Comparison of ENCODE assay signal across 8 mouse cellular contexts in the genomic region with DNA sequence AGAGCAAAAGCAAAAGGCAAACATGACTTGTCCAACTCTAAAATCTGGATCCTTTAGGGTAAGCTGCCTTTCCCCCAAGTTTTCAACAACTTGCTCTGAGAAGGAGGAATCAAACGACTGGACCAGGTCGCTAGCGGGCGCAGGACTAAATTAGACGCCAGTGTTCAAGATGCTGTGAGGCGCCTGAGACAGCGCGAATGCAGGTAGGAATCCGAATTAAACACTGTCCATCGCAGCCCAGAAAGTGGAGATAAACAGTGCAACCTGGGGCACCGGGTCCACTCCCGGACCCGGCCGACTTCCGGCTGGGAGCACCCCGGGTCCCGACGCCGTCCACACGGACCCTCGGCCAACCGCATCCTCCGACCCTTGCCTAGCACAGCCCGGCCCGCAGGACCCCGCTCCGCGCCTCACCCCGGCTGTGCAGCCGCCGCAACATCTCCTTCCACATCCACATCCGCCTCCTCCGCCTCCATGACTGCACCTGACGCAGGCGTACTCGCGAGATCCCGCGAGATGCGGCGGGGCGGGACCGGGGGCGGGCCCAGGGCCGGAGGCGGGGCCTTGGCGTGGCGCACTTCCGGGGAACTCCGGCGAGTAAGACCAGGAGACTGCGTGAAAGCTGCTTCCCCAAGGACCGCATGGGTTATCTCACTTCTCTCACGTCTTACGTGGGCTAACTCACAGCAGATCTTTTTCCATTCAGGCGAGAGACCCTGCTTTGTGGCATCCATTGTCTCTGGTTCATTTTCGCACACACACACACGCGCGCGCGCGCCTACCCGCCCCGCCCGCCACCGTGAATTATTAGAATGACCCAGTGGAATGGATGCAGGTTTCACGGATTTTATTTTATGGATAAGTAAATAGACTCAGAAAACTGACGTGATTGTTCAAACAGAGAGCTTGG. TPM values are rescaled to one million over a fixed set of nuclear protein-coding genes. Genes with fewer than 3 reads are reported as not detected.
DNase-seq lines count a peak whose midpoint lies in the region; ATAC-seq and TF ChIP-seq lines count a peak whose summit lies in the region.

A gene (minus strand): TSS at position 511 of the 910 bp plus-strand sequence.

- under 1% methylated on average over 69 of the region's 69 CpGs for WGBS in hindbrain, embryonic 13.5 days

- CTCF ChIA-PET in Patski (lab: Charles Lee) = no interaction called here

- peak within 1 kb of the TSS; percentile 59 for H3K4me2 ChIP-seq in hindbrain, embryonic 13.5 days

- no peaks in the 10 kb centered on the region for H3K27me3 ChIP-seq in Patski
- H3K27me3 ChIP-seq in hindbrain, embryonic 13.5 days = no peaks in the 10 kb centered on the region

- peaks cover 12% of the 10 kb centered on the region for H3K36me3 ChIP-seq in hindbrain, embryonic 13.5 days

- H3K9ac ChIP-seq in hindbrain, embryonic 13.5 days = peak within 1 kb of the TSS; percentile 88

- in situ Hi-C loops in Patski (cut with MboI; ENCODE audit: low pct_unique_long_range_greater_than_20kb) = no loop called here

- peak within 1 kb of the TSS; percentile 66 for H3K4me3 ChIP-seq in hindbrain, embryonic 13.5 days

- peak; percentile 95 for ATAC-seq in Patski
- peak; percentile 100 for ATAC-seq in hindbrain, embryonic 13.5 days (ENCODE audit: low FRiP score)

- peak within 1 kb of the TSS; percentile 92 for H3K27ac ChIP-seq in hindbrain, embryonic 13.5 days

- peak; percentile 17 for DNase-seq in Patski (ENCODE audit: low read depth, low spot score)
- DNase-seq in cerebellum, postnatal 14 days = peak; percentile 97
- DNase-seq in frontal cortex, postnatal 14 days (ENCODE audit: low spot score in 2 of 2) = peak; percentile 89 to 90
- DNase-seq in layer of hippocampus, postnatal 25 days (ENCODE audit: extremely low spot score in 1 of 2, low spot score in 1 of 2) = peak; percentile 86 to 92
- DNase-seq in lung, postnatal 25 days (ENCODE audit: low spot score) = peak; percentile 92
- DNase-seq in retina, embryonic 14.5 days (ENCODE audit: low spot score) = peak; percentile 93
- peak; percentile 96 for DNase-seq in thymus, postnatal 4 days

- POLR2A ChIA-PET in Patski (lab: Charles Lee) = interaction anchor here (0.7 kb wide), 2 partner anchors 12 to 971 kb away, joined by 5 to 6 read pairs; no protein-coding TSS in a partner anchor

- no peak for TF ChIP-seq CTCF in Patski (IDR thresholded peaks at IDR 0.05)

- H3K9me3 ChIP-seq in hindbrain, embryonic 13.5 days = no peaks in the 10 kb centered on the region

- H3K4me1 ChIP-seq in hindbrain, embryonic 13.5 days (replicated peaks) = peaks cover 26% of the 10 kb centered on the region

RNA-seq across cellular contexts. Expression of the gene that starts here (rescaled TPM):
- polyA plus RNA-seq in Patski (2021) = 13.3 TPM
- 32.2 and 35.9 TPM in 2 replicates for polyA plus RNA-seq in hindbrain, embryonic 13.5 days (2015; fragmentation: Nextera tagmentation; extraction: Ambion mirVana)
- 10 to 100 TPM; 24.8 to 37.7 TPM for total RNA-seq in layer of hippocampus, postnatal 25 days (2021)

Comparison
In these comparisons a context has a peak if more than half of its experiments do, and no peak if none do; other contexts are left out.
1. Peak in every context shown above with its lines: DNase-seq, ATAC-seq, H3K4me3 ChIP-seq and H3K27ac ChIP-seq.
2. DNase-seq: peak in every context shown above with its lines; median percentile 97 in cerebellum, postnatal 14 days; 96 in thymus, postnatal 4 days; 93 in retina, embryonic 14.5 days; 92 in lung, postnatal 25 days; 90 in frontal cortex, postnatal 14 days; 89 in layer of hippocampus, postnatal 25 days; 17 in Patski.